Mouse (Mus musculus) kidney, adult 2 months (tissue): ENCODE data around the gene Cdr2.

Source experiments
- CTCF ChIP-seq: fragments of 200-500 bp; conservative IDR thresholded peaks from 2 replicates; pipeline ENCODE4 v1.5.1; 2011; ENCODE audit warnings: low read depth, mild to moderate bottlenecking, control low read depth, low read length, moderate library complexity, mixed read lengths; ENCODE audit not compliant: insufficient read depth, insufficient read length
- POLR2A ChIP-seq: fragments of 200-500 bp; IDR thresholded peaks from one replicate; pipeline ENCODE4 v1.6.1; 2011; ENCODE audit warnings: low read depth, low read length, control low read depth

DNA sequence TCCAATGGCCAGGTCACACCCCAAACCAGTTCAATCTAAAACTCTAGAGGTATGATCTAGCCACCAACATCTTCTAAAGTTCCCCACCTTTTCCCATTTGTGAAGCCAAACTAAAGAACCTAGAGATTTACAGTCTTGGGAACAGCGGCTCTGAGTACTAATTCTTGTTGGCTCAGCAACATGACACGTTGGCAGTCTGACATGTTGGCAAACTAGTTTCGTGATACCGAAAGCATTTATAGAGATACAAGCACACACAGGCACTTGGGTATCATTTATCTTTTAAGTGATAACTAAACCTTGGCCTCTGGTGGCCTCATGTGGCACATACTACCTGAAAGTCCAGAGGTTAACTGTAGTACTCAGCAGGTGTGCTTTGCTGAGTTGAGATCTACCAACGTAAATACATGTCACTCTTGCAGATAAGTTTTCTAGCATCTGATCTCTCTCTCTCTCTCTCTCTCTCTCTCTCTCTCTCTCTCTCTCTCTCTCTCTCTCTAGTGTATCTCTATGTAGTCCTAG lies 20.4 kb upstream of the Cdr2 start:
- TF ChIP-seq CTCF (no peak), POLR2A (no peak)
